Mouse (Mus musculus): Measurements from ENCODE around the gene Bak1.

GRCm38 (mm10) chr17:27051514-27051913, 22.7 kb upstream of the Bak1 start:
- no peak for TF ChIP-seq CTCF (IDR thresholded peaks at IDR 0.05)
- peak; percentile 29; the same call in 1 of the 2 replicates for TF ChIP-seq POLR2A (IDR thresholded peaks at IDR 0.05; ENCODE audit: insufficient read depth, low read depth, low read length)

Data from heart, adult 2 months (tissue).